Mouse (Mus musculus): Measurements from ENCODE around the gene Naa25.
A peak's percentile ranks its signal among the peaks of the same experiment; 100 is the strongest.

- TF ChIP-seq CTCF (IDR thresholded peaks at IDR 0.05; ENCODE audit: insufficient read depth, low read length) (no peak), POLR2A (IDR thresholded peaks at IDR 0.05; ENCODE audit: borderline replicate concordance, extremely low read depth, low read depth, low read length) (peak; percentile 56; the same call in 1 of the 2 replicates)
These were observed 65.2 kb downstream of the Naa25 start for GRCm38 (mm10) chr5:121462967-121463366.

Data from lung, adult 2 months (tissue).